Mouse (Mus musculus) gastrocnemius, postnatal 4 days (tissue): ENCODE results near the gene Pik3r1. TPM values are rescaled to one million over a fixed set of nuclear protein-coding genes. Genes with fewer than 3 reads are reported as not detected.

Experiments used
- DNase-seq, 2 experiments: peaks; one replicate each; pipeline ENCODE4 v3.0.0; 2021 to 2022; ENCODE audit warnings: low spot score in 2 of 2, mixed read lengths in 2 of 2
- total RNA-seq, 2 experiments: library from RNA; stranded (reverse); gene quantifications; 2 replicates each; pipeline ENCODE4 v1.2.3; 2021

Pik3r1 gene
- total RNA-seq, 2 experiments from 2014 or later, result 42.1 to 45.5 TPM

DNA sequence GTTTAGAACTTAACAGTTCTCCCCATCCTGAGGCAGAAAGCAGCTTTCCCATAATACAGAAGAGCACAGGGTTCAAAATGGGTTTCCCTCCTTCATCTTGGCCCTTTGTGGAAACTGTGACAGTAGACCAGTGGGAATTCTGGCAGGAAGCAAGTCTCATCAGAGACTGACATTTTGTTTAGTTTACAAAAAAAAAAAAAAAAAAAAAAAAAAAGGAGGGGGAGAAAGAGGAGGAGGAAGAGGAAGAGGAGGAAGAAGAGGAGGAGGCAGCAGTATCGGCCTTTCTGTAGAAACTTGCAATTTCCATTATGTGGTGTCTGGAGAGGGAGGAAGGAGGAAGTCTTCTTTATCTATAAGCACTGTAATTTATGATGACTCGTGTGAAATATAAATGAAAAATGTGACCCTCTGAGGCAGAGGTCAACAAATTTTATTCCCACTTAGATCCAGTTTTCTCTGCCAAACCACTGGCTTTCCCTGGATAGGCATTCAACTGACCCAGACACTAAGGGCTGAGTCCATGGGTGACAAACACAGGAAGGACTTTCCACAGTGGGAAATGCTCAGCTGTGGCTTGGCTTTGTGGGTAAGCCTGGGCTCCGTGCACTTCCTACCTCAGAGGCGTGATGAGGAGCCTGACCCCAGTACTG lies 28.2 kb downstream of the Pik3r1 start:
- DNase-seq, result no peak

DNA sequence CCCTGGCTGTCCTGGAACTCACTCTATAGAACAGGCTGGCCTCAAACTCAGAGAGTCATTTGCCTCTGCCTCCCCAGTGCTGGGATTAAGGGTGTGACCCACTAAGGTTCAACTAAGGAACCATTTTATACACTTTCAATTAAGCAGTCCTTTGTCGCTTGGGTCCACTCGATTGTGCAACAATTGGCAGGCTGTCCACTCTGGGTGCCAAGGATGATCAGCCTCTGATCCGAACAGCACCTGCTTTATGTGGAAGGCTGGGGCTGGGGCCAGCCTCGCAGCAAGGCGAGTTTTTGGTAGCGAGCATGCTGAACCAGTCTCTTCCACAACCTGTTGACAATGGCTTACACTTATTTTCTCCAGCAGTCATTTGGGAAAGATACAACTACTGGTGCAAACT lies 29.2 kb downstream of the Pik3r1 start:
- no peak for DNase-seq

DNA sequence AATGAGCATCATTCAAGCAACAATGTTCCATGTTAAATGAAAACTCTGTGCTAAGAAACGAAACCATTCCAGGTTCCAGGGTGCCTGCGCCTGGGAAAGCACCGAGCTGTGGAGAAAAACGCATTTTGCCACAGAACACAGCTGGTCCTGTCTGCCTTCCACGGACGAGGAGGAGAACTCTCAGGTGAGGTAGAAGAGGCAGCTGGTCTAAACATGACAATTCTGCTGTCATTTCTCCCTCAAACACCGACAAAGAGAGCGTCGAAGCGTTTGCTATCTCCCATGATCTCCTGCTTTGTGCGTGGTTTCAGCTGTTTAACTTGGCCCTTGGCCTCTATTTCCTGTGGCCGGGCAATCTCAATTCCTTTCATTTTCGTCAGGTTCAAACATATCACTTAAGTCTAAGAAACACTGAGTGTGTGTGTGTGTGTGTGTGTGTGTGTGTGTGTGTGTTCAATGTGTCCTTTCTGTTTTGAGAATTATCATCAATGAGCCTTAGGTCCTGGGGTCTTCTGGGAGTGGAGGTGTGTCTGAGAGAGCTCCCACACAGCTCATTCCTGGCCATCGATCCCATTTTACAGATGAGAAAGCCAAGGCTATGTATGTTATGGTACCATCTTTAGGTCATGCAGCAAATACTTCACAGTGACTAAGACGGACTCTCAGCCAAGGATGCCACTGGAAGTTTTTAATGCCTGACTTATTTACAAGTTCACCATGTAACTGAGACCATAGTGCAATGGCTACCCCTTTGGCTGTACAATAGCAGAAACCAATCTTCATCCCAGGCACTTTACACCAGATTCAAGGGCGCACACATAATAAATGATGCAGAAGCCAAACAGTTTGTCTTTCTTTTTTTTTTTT lies 31.3 kb downstream of the Pik3r1 start:
- no peak for DNase-seq

DNA sequence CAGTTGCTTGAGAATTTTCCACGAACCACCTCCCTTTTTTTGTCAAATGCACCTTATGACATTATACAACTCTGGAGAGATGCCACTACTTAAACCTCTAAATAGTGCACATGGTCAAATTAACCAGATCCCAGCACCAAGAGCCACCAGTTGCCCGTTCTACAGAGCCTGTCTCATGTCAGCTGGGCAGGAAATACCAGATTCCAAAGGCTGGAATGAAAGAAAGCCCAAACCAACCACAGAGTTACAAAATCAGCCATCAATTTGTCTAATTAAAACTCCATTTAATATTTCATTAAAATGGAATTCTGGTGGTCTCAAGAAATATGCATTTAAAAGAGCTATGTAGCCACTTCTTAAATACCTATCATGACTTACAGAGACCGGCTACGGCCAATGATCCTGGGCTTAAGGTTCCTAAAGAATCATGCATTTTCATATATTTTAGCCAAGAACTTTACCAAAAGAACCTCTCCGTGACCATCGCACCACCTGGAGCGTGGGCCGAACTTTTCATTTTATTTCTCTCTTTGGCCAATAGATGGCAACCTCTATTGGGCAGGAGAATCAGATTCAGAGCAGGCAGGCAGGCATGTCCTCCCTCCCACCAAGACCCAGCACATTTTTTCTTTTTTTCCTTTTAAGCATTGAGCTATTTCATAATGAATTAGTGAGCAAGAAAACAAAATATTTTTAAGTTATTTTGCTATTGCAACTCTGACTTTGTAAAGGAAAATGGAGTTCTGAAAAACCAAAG lies 32.5 kb downstream of the Pik3r1 start:
- no peak for DNase-seq

DNA sequence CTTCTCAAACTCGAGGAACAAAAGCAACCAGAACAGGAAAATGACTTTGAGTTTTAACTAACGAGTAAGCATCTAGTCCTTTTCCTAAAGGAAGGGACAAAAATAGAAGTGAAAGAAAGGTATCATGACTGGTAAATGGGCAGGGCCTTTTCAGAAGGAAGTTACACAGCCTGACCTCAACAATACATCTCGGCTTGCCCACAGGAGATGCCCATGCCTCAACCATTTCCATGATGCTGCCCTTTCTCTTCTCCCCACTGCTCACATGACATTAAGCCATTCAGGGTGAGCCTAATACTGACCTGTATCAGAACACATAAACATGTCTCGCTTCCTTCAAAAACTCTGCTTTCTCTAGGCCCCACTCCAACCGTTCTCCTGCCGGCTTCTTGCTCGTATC lies 33.8 kb downstream of the Pik3r1 start:
- DNase-seq, result no peak

DNA sequence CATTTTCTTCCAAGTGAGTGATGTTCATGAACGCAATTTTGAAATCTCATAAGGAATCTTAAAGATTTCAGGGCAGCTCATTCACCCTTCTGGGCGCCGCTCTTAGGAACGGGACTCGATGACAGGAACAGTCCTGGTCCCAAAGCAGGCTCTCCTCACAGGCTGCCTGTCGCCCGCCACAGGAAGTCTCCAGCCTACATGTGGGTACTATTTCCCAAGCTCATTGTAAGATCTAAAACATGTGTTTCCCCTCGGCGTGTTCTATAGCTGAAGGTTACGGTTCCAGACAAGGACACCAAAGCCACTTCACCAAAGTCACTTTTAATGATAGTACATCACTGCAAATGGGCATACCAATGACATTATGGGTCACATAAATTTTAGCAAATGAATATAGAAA lies 35.3 kb downstream of the Pik3r1 start:
- no peak for DNase-seq

DNA sequence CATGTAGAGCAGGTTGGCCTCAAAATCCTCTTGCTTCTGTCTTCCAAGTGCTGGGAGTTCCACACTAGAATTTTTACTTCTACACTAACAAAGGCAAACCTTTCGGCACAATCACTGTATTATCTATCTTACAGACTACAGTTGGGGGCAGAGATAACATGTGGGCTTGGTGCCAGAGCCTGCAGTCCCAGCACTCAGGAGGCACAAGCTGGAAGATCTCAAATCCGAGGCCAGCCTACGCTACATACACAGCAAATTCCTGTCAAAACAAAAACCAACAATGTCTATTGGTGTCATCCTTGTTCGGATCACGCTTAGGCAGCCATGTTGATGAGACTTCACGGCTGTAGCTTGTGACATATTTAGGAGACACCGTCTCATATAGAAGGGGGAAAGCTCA lies 36.2 kb downstream of the Pik3r1 start:
- no peak for DNase-seq

DNA sequence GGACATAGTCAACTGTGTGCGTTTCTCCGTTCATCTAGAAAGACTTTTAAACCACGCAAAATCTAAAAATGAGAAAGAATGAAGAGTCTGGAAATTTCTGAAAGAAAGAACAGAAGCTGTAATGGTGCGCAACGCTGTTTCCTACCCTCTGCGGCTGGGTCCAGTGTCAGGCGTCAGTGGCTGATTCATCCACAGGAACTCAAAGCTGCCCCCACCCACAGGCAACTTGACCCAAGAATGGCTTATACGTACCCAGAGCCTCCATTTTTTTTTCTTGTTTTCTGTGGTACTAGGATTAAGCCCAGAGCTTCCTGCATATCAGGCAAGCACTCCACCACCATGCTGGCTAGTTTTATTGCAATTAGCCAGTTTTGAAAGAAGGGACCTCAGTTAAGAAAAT lies 37.7 kb downstream of the Pik3r1 start:
- no peak for DNase-seq

DNA sequence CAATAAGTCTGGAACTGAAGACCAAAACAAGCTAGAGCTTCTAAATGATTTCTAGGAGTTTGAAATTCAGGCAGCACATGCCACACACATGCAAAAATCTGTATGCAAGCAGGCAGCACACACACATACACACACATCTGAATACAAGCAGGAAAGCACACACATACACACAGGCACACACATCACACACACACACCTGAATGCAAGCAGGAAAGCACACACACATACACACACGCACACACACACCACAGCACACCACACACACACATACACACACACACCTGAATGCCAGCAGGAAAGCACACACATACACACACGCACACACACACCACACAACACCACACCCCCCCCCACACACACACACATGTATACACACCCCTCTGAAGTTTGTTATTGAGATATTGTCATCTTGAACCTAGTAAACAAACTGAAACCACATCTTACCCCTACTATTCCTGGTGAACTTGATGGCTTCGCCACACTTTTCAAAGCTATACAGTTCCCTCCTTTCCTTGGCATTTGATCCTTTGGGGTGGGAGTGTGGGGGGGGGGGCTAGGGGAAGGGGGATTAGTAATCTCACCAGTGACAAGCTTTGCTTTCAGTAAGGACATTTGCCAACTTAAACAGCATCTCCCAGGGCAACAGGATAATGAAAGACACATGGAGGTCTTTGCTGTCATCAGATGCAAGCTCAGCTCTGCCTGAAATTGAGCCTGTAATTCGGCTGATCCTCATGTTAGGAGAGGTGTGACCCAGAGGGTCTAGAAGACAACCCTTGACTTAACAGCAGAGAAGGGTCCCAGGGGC lies 38.6 kb downstream of the Pik3r1 start:
- DNase-seq, result no peak

DNA sequence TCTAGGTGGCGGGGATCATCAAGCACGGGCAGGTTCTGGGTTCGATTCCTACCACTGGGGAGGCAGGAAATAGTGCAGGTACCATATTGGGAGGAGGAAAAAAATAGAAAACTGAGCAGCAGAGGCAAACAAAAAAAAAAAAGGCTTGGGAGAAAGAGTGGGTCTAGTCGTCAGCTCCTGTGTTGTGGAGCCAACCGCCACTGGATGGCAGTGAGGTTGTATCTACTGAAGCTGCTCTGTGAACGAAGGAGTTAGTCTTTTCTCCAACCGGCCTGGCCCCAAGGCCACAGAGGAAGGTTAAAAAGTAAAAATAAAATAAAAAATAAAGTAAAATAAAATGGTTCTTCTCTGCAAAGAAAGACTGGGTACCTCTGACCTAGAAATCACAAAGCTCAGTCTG lies 39.2 kb downstream of the Pik3r1 start:
- DNase-seq, result peak in 1 of 2 experiments; percentile 43

DNA sequence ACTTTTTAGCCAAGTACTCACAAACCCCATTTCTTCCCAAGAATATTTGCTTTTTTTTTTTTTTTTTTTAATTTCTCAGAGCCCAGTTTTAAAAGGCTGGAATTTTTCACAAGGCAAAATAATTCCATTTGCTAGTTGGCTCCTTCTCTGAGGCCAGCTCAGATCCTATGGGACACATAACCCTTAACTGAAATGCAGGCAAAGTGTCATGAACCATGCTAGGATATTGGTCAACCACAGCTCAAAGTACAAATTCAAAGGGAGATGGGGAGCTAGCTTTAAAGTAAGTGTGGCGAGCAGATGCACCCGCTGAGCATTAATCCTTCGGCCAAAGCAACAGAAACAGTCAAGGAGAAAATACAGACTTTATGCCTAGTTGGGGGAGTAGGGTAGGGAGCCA lies 39.7 kb downstream of the Pik3r1 start:
- DNase-seq, result no peak

DNA sequence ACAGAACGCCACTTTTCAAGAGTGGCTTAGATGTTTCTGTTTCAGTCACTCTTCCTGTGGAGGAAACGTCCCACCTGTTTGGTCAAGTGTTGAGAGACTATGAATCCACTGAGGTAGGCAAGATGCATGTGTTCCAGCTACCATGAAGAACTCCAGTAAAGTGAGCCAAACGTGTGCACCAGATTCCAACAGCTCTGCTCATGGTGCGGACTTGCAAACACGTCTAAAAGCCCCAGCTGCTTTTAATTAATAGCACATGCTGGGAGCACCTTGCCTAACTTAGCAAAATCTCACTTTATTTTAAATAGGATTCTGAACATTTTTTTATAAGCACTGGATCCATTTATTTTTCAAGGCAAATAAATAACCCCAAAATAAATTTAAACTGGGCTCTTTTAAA lies 40.2 kb downstream of the Pik3r1 start:
- no peak for DNase-seq

DNA sequence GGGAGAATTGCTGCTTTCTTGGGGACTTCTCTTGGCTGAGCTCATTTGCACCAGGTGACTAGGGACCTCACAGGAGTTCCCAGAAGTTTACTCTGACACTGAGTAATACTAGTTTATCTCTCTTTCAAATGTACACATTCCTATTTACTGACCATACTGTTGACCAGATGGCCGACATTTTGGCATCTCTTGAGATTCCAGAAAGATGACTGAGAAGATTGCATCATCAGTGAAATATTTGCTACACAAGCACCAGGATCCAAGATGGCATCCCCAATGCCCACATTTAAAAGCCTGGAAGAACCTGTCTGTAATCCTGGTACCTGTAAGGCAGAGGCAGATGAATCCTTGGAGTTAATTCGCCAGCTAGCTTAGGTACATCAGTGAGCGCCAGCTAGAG lies 41.1 kb downstream of the Pik3r1 start:
- no peak for DNase-seq

DNA sequence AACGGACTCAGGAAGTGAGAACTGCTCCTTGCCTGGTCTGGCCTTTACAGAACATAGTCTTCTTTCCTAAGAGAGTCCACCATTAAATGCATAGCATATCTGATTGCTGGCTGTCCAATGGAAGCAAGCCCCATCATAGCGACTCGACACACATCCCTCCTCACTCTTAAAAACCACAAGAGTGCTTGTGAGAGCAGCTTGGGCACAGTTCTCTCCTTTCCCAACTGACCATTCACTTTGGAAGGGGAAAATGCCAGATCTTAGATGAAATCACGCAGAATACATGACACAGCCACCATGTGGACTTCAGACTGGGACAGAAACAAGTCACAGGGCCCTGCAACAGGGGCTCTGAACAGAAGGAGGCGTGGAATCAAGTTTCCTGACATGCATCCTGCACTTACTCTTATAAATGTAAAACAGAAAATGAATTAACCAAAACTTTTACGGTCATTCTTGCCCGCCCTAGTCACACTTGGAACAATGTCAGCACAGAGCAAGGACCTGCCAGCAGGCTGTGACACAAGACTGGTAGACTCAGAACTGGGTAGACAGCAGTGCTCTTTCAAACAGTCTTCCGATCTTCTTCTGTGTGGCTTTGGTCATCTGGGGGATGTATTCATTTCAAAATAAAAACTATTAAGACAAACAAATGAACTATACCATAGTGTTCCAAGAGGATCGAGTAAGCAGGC lies 46.0 kb downstream of the Pik3r1 start:
- DNase-seq, result no peak

DNA sequence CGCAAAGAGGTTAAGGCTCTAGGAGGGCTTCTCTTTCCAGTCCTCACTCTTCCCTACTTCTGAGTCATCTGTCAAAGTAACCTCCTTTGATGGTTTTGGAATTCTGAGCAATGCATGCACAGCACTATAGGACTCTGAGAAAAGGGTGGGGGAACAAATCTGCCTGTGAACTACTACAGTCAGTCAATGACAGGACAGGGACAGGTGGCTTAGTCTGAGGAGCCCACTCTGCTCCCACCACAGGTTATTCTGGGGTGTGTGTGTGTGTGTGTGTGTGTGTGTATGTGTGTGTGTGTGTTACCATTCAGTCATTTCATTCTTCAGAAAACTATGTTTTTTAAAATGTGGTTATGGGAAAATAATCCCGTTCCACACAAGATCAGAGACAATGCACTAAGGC lies 46.9 kb downstream of the Pik3r1 start:
- DNase-seq, result no peak

DNA sequence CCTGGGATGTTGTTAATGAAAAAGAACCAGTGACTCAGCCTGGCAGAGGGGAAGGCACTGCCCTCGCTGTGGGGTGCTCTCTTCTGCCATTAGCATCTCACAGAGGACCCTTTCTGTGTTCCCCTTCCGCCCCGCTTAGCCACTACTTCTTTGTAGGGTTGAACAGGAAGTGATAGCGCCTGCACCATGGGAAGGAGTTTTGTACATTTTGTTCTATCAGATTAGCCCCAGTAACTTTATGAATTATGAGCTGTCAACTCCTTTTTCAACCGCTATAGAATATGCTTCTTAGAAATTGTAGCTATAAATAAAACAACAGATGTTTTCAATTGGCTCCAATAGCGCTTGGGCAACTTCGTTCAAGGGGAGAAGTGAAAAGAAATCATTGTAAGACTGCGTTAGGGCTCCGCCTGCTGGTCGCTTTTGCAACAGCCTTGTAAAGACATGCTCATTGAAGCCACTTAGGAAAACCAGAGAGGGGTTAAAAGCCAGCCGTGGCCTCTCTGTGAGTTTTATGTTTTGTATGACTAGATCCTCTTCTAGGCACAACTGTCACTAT lies 48.6 kb downstream of the Pik3r1 start:
- peak; percentile 53 to 86 for DNase-seq

DNA sequence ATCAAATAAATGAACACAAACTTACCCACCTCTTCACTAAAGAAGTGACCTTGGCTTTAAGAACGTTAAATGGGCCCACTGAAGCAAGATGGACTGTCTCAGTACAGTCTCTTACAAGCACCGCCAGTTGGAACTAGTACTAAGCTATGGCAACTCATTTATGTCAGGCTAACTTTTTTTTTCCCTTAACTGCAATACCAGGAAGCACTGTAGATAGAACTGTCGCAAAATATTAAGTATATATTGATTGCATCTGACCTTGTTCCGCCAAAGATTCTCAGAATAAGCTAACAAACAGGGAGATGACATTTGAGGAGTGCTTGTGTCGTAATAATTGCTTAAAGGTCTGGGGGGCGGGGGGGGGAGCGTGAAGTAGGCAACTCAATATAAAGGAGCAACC lies 49.3 kb downstream of the Pik3r1 start:
- DNase-seq, result no peak

DNA sequence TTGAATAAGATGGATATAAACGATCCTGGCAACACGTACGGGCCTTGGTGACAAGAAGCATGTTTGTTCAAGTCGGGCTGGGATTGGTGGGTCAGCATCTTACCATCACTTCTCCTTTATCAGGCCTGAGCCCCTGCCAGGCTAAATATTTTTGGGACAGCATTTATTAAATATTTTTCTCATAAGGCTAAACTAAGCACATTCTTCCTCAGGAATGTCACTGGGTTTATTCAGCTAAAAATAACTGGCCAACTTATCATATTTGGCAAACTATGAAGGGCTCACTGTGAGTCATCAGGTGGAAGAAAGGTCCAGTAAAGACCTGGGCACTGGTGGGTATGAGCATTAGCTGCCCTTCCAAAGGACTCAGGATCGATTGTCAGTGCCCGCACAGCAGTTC lies 50.2 kb downstream of the Pik3r1 start:
- DNase-seq, result no peak

DNA sequence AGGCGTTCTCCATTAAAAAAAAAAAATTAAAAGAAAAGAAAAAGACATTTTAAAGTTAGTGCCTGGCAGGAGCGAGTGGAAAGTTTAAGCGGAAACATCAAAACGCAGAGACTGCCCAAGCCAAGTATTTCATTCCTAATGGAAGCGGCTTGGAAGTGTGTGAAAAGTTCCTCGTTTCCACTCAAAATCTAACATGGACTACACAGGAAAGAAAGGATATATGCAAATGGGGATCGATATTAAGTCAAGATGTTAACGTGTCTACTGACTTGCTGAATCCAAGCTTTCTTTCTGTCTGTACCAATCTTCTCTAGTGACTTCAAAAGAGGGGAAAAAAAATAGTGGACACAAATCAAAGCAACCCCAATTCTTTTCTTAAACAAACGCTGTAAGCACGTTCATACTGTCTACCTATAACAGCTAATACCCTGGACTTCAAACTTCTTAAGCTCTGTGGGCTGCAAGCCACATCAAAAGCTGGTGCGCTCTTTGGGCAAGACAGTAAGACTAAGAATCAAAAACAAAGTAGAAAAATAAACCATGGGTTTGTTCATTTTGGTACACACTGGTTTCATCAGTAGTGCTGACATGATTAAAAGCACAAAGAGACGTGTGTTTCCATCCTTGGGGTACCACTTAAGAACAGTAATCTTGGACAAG lies 54.5 kb downstream of the Pik3r1 start:
- DNase-seq, result no peak
